Mouse (Mus musculus): ENCODE data around the gene Batf.
A peak's percentile ranks its signal among the peaks of the same experiment; 100 is the strongest.

GRCm38 (mm10) chr12:85662896-85663295 lies 23.6 kb upstream of the Batf start:
- peak; percentile 96 for TF ChIP-seq CTCF (IDR thresholded peaks at IDR 0.05)
- TF ChIP-seq POLR2A (IDR thresholded peaks at IDR 0.05; ENCODE audit: insufficient read depth, low read depth, low read length): no peak
- peak; percentile 89 for TF ChIP-seq EP300 (IDR thresholded peaks at IDR 0.05; ENCODE audit: insufficient read depth, low read depth, low read length)

All from heart, adult 2 months (tissue).